Mouse (Mus musculus): ENCODE measurements around the gene Hist1h2bh. TPM values are rescaled to one million over a fixed set of nuclear protein-coding genes. Genes with fewer than 3 reads are reported as not detected.

Gene Hist1h2bh
- 5.4 and 6.9 TPM in 2 replicates for polyA plus RNA-seq (2012; rRNA removed)

GRCm38 (mm10) chr13:23542999-23543607 is at the start of gene Hist1h2bh:
Gene Hist1h2bh (minus strand): TSS chr13:23543392.

GRCm38 (mm10) chr13:23581408-23582218 is 38.4 kb upstream of the Hist1h2bh start, which contains the start of gene Hist1h4d:
Gene Hist1h4d (plus strand): TSS chr13:23581598.

GRCm38 (mm10) chr13:23575271-23575851 is 32.2 kb upstream of the Hist1h2bh start, which contains the start of gene Hist1h3d:
Gene Hist1h3d (plus strand): TSS chr13:23575763.

GRCm38 (mm10) chr13:23573898-23574524 is 30.8 kb upstream of the Hist1h2bh start, which contains the start of the genes Hist1h2bf and Hist1h2ad:
Gene Hist1h2bf (minus strand): TSS chr13:23574196.
Gene Hist1h2ad (plus strand): TSS chr13:23574381.

GRCm38 (mm10) chr13:23571022-23571503 is 27.9 kb upstream of the Hist1h2bh start, which contains the start of the genes Hist1h2ae and Hist1h2bg:
Gene Hist1h2ae (minus strand): TSS chr13:23571220.
Gene Hist1h2bg (plus strand): TSS chr13:23571396.

GRCm38 (mm10) chr13:23561883-23562659 is 18.9 kb upstream of the Hist1h2bh start, which contains the start of gene Hist1h3e:
Gene Hist1h3e (minus strand): TSS chr13:23562369.

GRCm38 (mm10) chr13:23552962-23553361 is 9.8 kb upstream of the Hist1h2bh start, which contains the start of gene Hist1h1d:
Gene Hist1h1d (plus strand): TSS chr13:23553262.

GRCm38 (mm10) chr13:23551146-23551834 is 8.1 kb upstream of the Hist1h2bh start, which contains the start of gene Hist1h4f:
Gene Hist1h4f (minus strand): TSS chr13:23551648.

GRCm38 (mm10) chr13:23543965-23544786 is 984 bp upstream of the Hist1h2bh start, which contains the start of gene Hist1h3f:
Gene Hist1h3f (plus strand): TSS chr13:23544052.

GRCm38 (mm10) chr13:23535137-23536075 is 7.8 kb downstream of the Hist1h2bh start, which contains the start of gene Hist1h3g:
Gene Hist1h3g (plus strand): TSS chr13:23535422.

GRCm38 (mm10) chr13:23533560-23534367 is 9.4 kb downstream of the Hist1h2bh start, which contains the start of gene Hist1h2af:
Gene Hist1h2af (plus strand): TSS chr13:23533906.

GRCm38 (mm10) chr13:23530901-23531875 is 12.0 kb downstream of the Hist1h2bh start, which contains the start of gene Hist1h4h:
Gene Hist1h4h (plus strand): TSS chr13:23531050.

